Mouse (Mus musculus): ENCODE results near the gene Clcf1.
A peak's percentile ranks its signal among the peaks of the same experiment; 100 is the strongest.

- peak; percentile 62; the same call in 1 of the 2 replicates for TF ChIP-seq CTCF (IDR thresholded peaks at IDR 0.05; ENCODE audit: insufficient read depth, low read depth, low read length)
- TF ChIP-seq POLR2A (IDR thresholded peaks at IDR 0.05; ENCODE audit: insufficient read depth, low read depth, low read length): peak; percentile 85
Observed at GRCm38 (mm10) chr19:4191528-4192250, 22.3 kb upstream of the Clcf1 start, which contains the start of gene Ppp1ca.
